Mouse (Mus musculus) lung, embryonic 14.5 days (tissue): ENCODE measurements around the gene Kcnma1. TPM values are rescaled to one million over a fixed set of nuclear protein-coding genes. Genes with fewer than 3 reads are reported as not detected.

Source experiments
- ATAC-seq: fragments of 200-750 bp; cut with Nextera tagmentation; 2 replicates; pipeline ENCODE4 v1.8.0; 2017; ENCODE audit warnings: mild to moderate bottlenecking, moderate TSS enrichment, moderate library complexity; ENCODE audit not compliant: insufficient read depth
- DNase-seq: peaks from one replicate; pipeline ENCODE4 v3.0.0-alpha.2; 2015
- H3K27ac ChIP-seq: fragments of 300-500 bp; sonication (generic); 2 replicates; pipeline ENCODE4 v1.5.1; 2014; ENCODE audit warnings: low read depth, mild to moderate bottlenecking, moderate library complexity
- H3K27me3 ChIP-seq: fragments of 300-500 bp; sonication (generic); 2 replicates; pipeline ENCODE4 v1.6.1; 2014; ENCODE audit warnings: low read length, control low read depth; ENCODE audit not compliant: insufficient read depth
- H3K36me3 ChIP-seq: fragments of 300-500 bp; sonication (generic); 2 replicates; pipeline ENCODE4 v1.6.1; 2014; ENCODE audit warnings: control low read depth; ENCODE audit not compliant: insufficient read depth
- H3K4me1 ChIP-seq: fragments of 300-500 bp; sonication (generic); 2 replicates; pipeline ENCODE4 v1.6.1; 2014; ENCODE audit warnings: antibody characterized with exemption, control low read depth; ENCODE audit not compliant: insufficient read depth
- H3K4me2 ChIP-seq: fragments of 300-500 bp; sonication (generic); 2 replicates; pipeline ENCODE4 v1.6.1; 2014; ENCODE audit warnings: mild to moderate bottlenecking
- H3K4me3 ChIP-seq: fragments of 300-500 bp; sonication (generic); 2 replicates; pipeline ENCODE4 v1.5.1; 2014; ENCODE audit warnings: low read depth, low read length
- H3K9ac ChIP-seq: fragments of 300-500 bp; sonication (generic); 2 replicates; pipeline ENCODE4 v1.6.1; 2014
- H3K9me3 ChIP-seq: fragments of 300-500 bp; sonication (generic); 2 replicates; pipeline ENCODE4 v1.6.1; 2016; ENCODE audit warnings: low read depth, low read length, control low read depth
- CTCF ChIP-seq: IDR thresholded peaks from 2 replicates; pipeline ENCODE4 v1.5.1; 2016; ENCODE audit warnings: antibody characterized with exemption, low read depth
- WGBS: fragments of 180-500 bp; shearing (Covaris S2); extraction: QIAGEN DNeasy Blood & Tissue Kit; methylation state at CpG from one replicate; pipeline ENCODE4 v1.1.7; 2014; 5-methylcytosine and 5-hydroxymethylcytosine counted together
- polyA plus RNA-seq: library from polyadenylated mRNA; unstranded; fragments of >200 nt; fragmentation: Nextera tagmentation; extraction: Ambion mirVana; gene quantifications from 2 replicates; pipeline ENCODE4 v1.2.1, GENCODE M21; 2014

The Kcnma1 gene
- polyA plus RNA-seq, 1 experiment from 2014 or later, result 1.5 TPM

DNA sequence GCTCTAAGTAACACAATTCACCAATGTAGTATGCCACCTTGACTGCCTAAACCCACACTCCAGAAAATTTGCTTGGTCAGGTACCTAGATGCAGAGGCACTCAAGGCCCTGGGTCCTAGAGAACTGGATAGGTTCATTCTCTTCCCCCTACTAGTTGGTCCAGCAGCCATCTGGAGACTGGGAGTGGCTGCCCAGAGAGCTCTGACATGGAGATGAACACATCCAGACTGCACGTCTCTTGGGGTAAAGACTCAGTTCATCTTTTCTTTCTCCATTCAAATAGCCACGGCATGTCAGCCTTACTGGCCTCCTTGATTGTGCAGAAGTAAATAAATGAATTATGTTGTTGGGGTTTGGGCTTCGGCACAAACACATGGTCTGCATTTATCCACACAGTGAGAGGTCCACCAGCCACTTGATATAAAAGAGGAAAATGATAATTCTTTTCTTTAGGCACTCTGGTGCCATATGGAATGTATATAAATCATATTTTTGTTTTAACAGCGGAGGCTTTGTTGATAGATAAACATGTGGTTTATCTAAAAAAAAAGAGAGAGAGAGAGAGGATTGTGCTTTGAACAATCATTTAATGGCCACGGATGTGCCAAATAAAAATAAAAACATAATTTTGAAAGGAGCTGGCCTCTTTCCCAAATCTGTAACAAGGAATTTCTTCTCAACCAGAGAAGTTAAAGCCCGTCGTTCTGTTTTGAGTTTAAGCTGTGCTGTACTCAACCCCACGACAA, 520.4 kb downstream of the Kcnma1 start:
- no peaks in the 10 kb centered on the region for H3K36me3 ChIP-seq
- H3K27ac ChIP-seq, result peak overlapping the region; percentile 81
- no peaks in the 10 kb centered on the region for H3K9me3 ChIP-seq
- H3K4me1 ChIP-seq, result 0 out of 2 replicates have a peak, but pooled peaks cover 8% of the 10 kb centered on the region
- no peak overlapping the region for H3K4me3 ChIP-seq
- H3K27me3 ChIP-seq, result no peaks in the 10 kb centered on the region
- H3K4me2 ChIP-seq, result no peak overlapping the region
- ATAC-seq, result peak; percentile 75
- DNase-seq, result peak; percentile 92
- no peak for TF ChIP-seq CTCF
- 36% methylated on average over 8 of the region's 8 CpGs for WGBS
- H3K9ac ChIP-seq, result no peak overlapping the region

DNA sequence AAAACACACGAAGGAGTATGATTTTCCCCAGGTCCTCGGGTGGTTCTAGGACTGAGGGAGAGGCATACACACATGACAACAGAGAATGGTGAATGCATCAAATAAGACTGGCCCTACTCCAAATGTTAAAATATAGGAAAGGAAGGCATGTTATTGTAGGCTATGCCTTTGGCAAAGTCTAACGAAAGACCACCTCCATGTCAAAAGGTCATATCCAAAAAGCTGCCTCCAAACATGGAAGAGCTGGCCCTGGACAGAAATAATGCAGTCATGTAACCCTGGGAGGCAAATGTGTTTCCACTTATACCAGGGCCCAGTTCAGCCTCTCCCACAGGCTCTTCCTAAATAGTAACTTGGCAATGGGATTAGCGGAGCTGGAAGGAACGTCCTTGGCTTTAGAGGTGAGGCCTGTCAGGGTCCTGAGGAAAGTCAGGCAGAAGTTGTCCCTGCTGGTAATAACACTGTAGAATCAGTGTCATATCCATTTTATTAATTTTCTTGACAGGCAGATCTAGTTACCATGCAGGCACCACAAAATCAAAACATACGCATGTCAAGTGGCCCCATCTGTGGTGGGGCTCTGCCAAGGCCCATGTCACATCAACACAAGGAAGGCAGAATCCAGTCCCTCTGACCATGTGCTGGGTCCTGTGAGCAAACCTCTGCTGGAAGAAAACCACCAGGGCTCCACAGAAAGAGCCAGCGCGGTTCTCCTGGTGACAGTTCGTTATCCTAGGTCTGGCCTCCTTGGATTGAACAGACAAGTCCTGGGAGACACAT, 521.5 kb downstream of the Kcnma1 start:
- no peak overlapping the region for H3K4me3 ChIP-seq
- H3K27ac ChIP-seq, result peak overlapping the region; percentile 79
- no peaks in the 10 kb centered on the region for H3K36me3 ChIP-seq
- 0 out of 2 replicates have a peak, but pooled peaks cover 8% of the 10 kb centered on the region for H3K4me1 ChIP-seq
- ATAC-seq, result peak; percentile 64
- H3K4me2 ChIP-seq, result no peak overlapping the region
- H3K9ac ChIP-seq, result no peak overlapping the region
- H3K27me3 ChIP-seq, result no peaks in the 10 kb centered on the region
- TF ChIP-seq CTCF, result no peak
- 52% methylated on average over 9 of the region's 9 CpGs for WGBS
- H3K9me3 ChIP-seq, result no peaks in the 10 kb centered on the region
- peak; percentile 91 for DNase-seq

DNA sequence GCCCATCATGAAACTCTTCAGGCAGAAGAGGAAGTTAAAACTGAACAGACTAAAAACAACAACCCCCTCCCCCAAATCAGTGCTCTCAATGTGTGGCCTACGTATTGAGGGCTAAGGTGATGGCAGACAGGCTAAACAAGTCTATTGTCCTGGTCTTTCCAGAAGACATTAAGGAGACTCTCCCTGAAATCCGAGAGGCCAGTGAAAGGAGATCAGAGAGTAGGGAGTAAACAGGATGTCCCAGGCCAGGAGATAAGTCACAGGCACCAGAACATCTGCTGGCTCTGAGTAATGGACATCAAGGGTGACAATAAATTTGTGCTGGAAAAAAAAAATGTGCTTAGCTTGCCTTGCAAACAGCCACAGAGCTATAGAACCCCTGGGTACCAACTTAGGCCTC, 522.9 kb downstream of the Kcnma1 start:
- H3K4me3 ChIP-seq, result no peak overlapping the region
- H3K27ac ChIP-seq, result peak overlapping the region; percentile 79; the same call in 1 of the 2 replicates
- 0 out of 2 replicates have a peak, but pooled peaks cover 8% of the 10 kb centered on the region for H3K4me1 ChIP-seq
- no peak overlapping the region for H3K9ac ChIP-seq
- DNase-seq, result peak; percentile 90
- H3K9me3 ChIP-seq, result no peaks in the 10 kb centered on the region
- TF ChIP-seq CTCF, result no peak
- no peaks in the 10 kb centered on the region for H3K27me3 ChIP-seq
- WGBS, result 5% methylated on average over 2 of the region's 2 CpGs
- no peak overlapping the region for H3K4me2 ChIP-seq
- H3K36me3 ChIP-seq, result no peaks in the 10 kb centered on the region
- ATAC-seq, result peak; percentile 62

DNA sequence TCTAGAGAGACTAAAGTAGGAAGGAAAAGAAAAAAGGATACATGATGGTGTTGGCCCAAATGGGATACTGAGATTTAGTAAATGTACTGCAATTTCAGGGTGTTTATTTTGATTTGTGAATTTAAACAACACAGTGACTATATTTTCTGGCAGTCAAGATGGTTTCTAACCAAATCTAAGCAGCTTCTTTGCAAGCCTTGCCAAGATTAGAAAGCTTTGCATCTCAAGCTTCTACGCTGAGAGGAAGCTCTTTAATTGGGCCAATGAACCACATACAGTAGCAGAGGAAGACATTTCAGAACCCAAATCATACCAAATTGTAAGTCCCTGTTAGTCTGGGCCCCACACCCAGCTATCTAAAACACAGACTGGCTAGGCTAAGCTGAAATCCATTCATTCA, 527.6 kb downstream of the Kcnma1 start:
- DNase-seq, result peak; percentile 37
- 72% methylated on average over 1 of the region's 1 CpGs for WGBS
- H3K27me3 ChIP-seq, result no peaks in the 10 kb centered on the region
- no peak overlapping the region for H3K9ac ChIP-seq
- TF ChIP-seq CTCF, result no peak
- ATAC-seq, result no peak
- H3K4me3 ChIP-seq, result no peak overlapping the region
- H3K27ac ChIP-seq, result no peak overlapping the region
- no peak overlapping the region for H3K4me2 ChIP-seq
- no peaks in the 10 kb centered on the region for H3K4me1 ChIP-seq
- H3K36me3 ChIP-seq, result no peaks in the 10 kb centered on the region
- no peaks in the 10 kb centered on the region for H3K9me3 ChIP-seq

DNA sequence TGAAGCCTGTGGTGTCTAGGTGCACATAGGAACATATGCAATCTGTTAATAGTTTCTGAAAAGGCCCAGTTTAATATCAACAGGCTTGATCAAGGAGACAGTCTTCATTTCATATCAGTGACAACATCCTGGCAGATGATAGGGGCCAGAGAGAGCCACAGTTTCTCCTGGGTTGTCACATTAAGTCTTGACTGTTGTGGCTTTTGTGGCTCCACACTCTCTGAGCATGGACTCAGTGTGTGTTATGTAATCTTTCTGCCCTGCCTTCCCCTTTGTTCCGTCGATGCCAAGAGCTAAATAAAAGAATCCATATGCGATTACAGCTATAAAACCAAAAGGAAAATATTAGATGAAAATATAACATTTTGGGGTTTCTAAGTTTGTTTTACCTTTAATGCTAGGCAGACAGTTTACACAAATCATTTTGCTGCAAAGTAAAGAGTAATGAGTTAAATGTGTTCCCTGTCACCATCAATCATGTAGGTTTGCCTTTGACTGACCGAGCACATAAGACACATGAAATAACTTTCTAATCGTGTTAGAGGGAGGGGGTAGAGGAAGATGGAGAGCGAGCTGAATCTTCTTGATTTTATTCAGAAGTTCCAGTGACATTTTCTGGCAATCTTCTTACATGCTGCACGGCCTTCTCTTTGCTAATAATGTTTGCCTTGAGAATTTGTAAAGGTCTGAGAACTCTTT, 528.3 kb downstream of the Kcnma1 start:
- H3K4me2 ChIP-seq, result no peak overlapping the region
- no peaks in the 10 kb centered on the region for H3K4me1 ChIP-seq
- no peak for TF ChIP-seq CTCF
- WGBS, result 47% methylated on average over 7 of the region's 7 CpGs
- no peak overlapping the region for H3K27ac ChIP-seq
- H3K4me3 ChIP-seq, result no peak overlapping the region
- H3K9ac ChIP-seq, result no peak overlapping the region
- no peaks in the 10 kb centered on the region for H3K9me3 ChIP-seq
- DNase-seq, result no peak
- H3K27me3 ChIP-seq, result no peaks in the 10 kb centered on the region
- no peak for ATAC-seq
- no peaks in the 10 kb centered on the region for H3K36me3 ChIP-seq

DNA sequence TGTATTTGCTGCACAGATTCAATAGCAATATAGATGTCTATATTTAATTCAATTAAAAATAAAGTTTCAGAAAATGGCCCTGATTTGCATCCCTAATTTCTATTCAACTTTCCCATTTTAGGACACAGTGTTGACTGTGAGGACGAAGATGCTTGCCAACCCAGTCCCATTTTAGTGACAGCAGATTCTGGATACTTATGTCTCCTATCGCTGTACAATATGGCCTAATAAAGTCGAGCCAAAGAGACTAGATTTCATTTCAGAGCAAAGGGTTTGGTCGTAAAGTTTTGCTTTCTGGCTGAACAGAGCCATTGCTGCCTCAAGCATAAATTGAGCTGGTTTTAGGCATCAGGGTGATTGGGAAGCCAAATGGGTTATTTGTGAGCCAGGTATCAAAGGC, 539.2 kb downstream of the Kcnma1 start:
- Histone ChIP-seq H3K4me3 (no peak overlapping the region), H3K4me2 (no peak overlapping the region), H3K27ac (no peak overlapping the region), H3K9ac (no peak overlapping the region), H3K36me3 (no peaks in the 10 kb centered on the region), H3K9me3 (no peaks in the 10 kb centered on the region), H3K4me1 (no peaks in the 10 kb centered on the region), H3K27me3 (no peaks in the 10 kb centered on the region)
- WGBS, result 88% methylated on average over 4 of the region's 4 CpGs
- TF ChIP-seq CTCF, result no peak
- DNase-seq (no peak), ATAC-seq (no peak)

DNA sequence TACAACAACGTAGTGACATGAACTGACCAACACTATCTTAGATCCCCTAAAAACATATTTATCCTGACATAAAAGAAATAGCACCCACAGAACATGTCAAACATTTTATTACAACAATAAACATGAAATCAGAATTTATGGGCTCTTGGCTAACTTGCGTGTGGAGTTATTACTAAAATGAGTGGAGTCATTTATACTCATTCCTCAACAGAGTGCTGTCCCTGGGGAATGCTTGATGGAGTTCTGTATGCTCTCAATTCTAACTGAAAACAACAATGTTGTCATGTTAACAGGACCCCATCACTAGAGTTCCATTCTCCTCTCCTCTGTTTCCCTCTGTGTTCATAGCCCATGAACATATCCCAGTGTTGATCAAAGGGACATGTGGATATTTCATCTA, 544.2 kb downstream of the Kcnma1 start:
- WGBS, result 50% methylated on average over 2 of the region's 2 CpGs
- H3K9me3 ChIP-seq, result no peaks in the 10 kb centered on the region
- H3K27ac ChIP-seq, result no peak overlapping the region
- H3K4me1 ChIP-seq, result no peaks in the 10 kb centered on the region
- ATAC-seq (no peak), DNase-seq (no peak)
- no peaks in the 10 kb centered on the region for H3K27me3 ChIP-seq
- TF ChIP-seq CTCF, result no peak
- H3K4me3 ChIP-seq, result no peak overlapping the region
- no peaks in the 10 kb centered on the region for H3K36me3 ChIP-seq
- H3K4me2 ChIP-seq, result no peak overlapping the region
- no peak overlapping the region for H3K9ac ChIP-seq
